Mouse (Mus musculus) mesoderm, embryonic 11.5 days (tissue): Measurements from ENCODE around the gene 5430419D17Rik.

ENCODE experiments used
- DNase-seq: peaks from one replicate; pipeline ENCODE4 v3.0.0-alpha.2; 2012; ENCODE audit warnings: low read depth, low spot score

5430419D17Rik gene

GRCm38 (mm10) chr7:131314493-131314892, 140.3 kb downstream of the 5430419D17Rik start:
- DNase-seq, result no peak

- DNase-seq, result peak; percentile 2
These were observed 143.4 kb downstream of the 5430419D17Rik start for GRCm38 (mm10) chr7:131317587-131317986.

- DNase-seq, result no peak
These were observed 144.1 kb downstream of the 5430419D17Rik start for GRCm38 (mm10) chr7:131318340-131318739.

- DNase-seq, result no peak
These were observed 148.0 kb downstream of the 5430419D17Rik start, which contains the start of gene Cuzd1 for GRCm38 (mm10) chr7:131322192-131322591. Cuzd1 (minus strand) TSS chr7:131322292.

GRCm38 (mm10) chr7:131327054-131327453, 152.9 kb downstream of the 5430419D17Rik start:
- DNase-seq, result no peak

GRCm38 (mm10) chr7:131329416-131329815, 155.2 kb downstream of the 5430419D17Rik start, which contains the start of gene Fam24b:
Fam24b (minus strand) TSS chr7:131329516.
- DNase-seq, result no peak

GRCm38 (mm10) chr7:131331688-131332087, 157.5 kb downstream of the 5430419D17Rik start:
- no peak for DNase-seq

- no peak for DNase-seq
These were observed 159.4 kb downstream of the 5430419D17Rik start, which contains the start of gene Fam24a for GRCm38 (mm10) chr7:131333564-131333963. Fam24a (plus strand) TSS chr7:131333864.

- DNase-seq, result no peak
These were observed 163.4 kb downstream of the 5430419D17Rik start for GRCm38 (mm10) chr7:131337502-131338068.

- DNase-seq, result no peak
These were observed 171.8 kb downstream of the 5430419D17Rik start for GRCm38 (mm10) chr7:131345856-131346541.
